Mouse (Mus musculus): ENCODE results near the gene Rhoa. TPM values are rescaled to one million over a fixed set of nuclear protein-coding genes. Genes with fewer than 3 reads are reported as not detected.
A peak's percentile ranks its signal among the peaks of the same experiment; 100 is the strongest.
"Not testable (repeated sequence)": the region's sequence is repeated elsewhere in the genome, so short reads cannot be mapped to it uniquely, and the experiment has no call there.

The Rhoa gene
- polyA plus RNA-seq, 1 experiment from 2014 or later, result 202 TPM

DNA sequence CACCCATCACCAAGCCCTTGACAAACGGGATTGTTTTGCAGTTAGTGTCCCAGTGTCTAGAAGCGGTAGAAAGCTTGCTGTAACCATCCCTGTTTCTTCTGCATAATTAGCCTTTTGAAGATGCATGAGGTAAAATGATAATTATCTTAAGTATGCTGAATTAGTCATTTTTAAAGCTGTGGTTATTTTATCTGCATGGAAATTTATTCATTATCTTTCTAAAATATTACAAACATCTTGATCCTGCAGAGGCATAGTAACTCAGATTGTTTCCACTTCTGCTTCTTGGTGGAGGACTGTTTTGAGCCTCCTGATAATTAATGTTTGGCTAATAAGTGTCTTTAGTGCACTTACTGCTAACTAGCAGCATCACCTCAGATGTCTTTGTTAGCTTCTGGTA is 12.5 kb downstream of the Rhoa start:
- Histone ChIP-seq H3K36me3 (replicated peaks) (peaks cover 86% of the 10 kb centered on the region), H3K27ac (replicated peaks) (no peak overlapping the region), H3K9me3 (replicated peaks) (no peaks in the 10 kb centered on the region), H3K4me1 (replicated peaks) (peaks cover 20% of the 10 kb centered on the region), H3K4me3 (replicated peaks) (no peak overlapping the region), H3K27me3 (no peaks in the 10 kb centered on the region), H3K9ac (no peak overlapping the region), H3K4me2 (no peak overlapping the region)
- WGBS (ENCODE audit: insufficient replicate concordance), result 79% methylated on average over 2 of the region's 2 CpGs
- ATAC-seq (ENCODE audit: insufficient read depth), result no peak

DNA sequence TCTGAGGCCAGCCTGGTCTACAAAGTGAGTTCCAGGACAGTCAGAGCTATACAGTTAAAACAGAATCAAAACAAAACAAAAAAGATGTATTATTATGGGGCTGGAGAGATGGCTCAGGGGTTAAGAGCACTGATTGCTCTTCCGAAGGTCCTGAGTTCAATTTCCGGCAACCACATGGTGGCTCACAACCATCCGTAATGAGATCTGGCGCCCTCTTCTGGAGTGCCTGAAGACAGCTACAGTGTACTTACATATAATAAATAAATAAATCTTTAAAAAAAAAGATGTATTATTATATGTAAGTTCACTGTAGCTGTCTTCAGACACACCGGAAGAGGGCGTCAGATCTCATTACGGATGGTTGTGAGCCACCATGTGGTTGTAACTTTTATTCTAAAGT is 16.1 kb downstream of the Rhoa start:
- not testable (repeated sequence) for H3K27ac ChIP-seq (replicated peaks); ATAC-seq (ENCODE audit: insufficient read depth); H3K4me2 ChIP-seq; H3K4me3 ChIP-seq (replicated peaks); H3K9ac ChIP-seq; H3K27me3 ChIP-seq; H3K9me3 ChIP-seq (replicated peaks)
- WGBS (ENCODE audit: insufficient replicate concordance), result 80% methylated on average over 7 of the region's 7 CpGs
- Histone ChIP-seq H3K36me3 (replicated peaks) (peaks cover 80% of the 10 kb centered on the region), H3K4me1 (replicated peaks) (peaks cover 26% of the 10 kb centered on the region)

DNA sequence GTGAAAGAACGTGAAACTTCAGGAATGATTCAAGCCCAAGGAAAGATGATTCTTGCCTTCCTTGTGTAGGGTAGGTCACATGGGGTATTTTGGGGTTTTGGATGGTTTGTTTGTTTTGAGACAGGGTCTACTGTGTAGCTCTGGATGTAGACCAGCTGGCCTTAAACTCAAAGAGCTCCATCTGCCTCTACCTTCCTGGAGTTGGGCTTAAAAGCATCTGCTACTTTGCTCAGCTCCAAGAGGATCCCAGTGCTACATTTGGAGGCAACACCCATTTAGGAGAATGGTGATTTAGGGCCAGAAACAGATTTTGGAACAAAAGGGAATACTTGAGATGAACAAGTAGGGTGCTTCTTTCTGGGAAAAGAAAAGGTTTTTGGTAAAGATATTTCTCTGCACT is 18.9 kb downstream of the Rhoa start:
- Histone ChIP-seq H3K4me2 (no peak overlapping the region), H3K27me3 (no peaks in the 10 kb centered on the region), H3K9me3 (replicated peaks) (no peaks in the 10 kb centered on the region), H3K9ac (no peak overlapping the region), H3K4me1 (replicated peaks) (peaks cover 26% of the 10 kb centered on the region), H3K4me3 (replicated peaks) (no peak overlapping the region), H3K36me3 (replicated peaks) (peaks cover 85% of the 10 kb centered on the region), H3K27ac (replicated peaks) (no peak overlapping the region)
- 91% methylated on average over 1 of the region's 1 CpGs for WGBS (ENCODE audit: insufficient replicate concordance)
- ATAC-seq (ENCODE audit: insufficient read depth), result no peak

DNA sequence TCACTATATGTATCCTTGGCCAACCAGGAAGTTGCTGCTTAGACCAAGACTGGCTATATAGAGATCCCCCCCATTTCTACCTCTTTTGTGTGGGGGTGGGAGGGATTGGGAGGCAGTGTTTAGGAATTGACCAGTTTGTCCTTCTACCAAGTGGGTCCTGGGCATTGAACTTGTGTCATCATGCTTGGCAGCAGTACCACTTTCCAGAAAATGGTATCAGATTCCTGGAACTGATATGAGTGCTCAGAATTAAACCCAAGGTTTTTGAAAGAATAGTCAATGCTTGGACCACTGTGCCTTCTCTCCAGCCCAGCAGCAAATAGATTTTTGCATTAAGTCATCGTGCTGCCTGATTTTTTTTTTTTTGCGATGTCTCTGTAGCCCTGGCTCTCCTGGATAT is 19.9 kb downstream of the Rhoa start:
- 96% methylated on average over 2 of the region's 2 CpGs for WGBS (ENCODE audit: insufficient replicate concordance)
- H3K27me3 ChIP-seq, result no peaks in the 10 kb centered on the region
- peaks cover 84% of the 10 kb centered on the region for H3K36me3 ChIP-seq (replicated peaks)
- H3K9ac ChIP-seq, result no peak overlapping the region
- no peak overlapping the region for H3K4me2 ChIP-seq
- H3K4me1 ChIP-seq (replicated peaks), result peaks cover 23% of the 10 kb centered on the region
- H3K9me3 ChIP-seq (replicated peaks), result no peaks in the 10 kb centered on the region
- ATAC-seq (ENCODE audit: insufficient read depth), result no peak
- H3K4me3 ChIP-seq (replicated peaks), result no peak overlapping the region
- no peak overlapping the region for H3K27ac ChIP-seq (replicated peaks)

DNA sequence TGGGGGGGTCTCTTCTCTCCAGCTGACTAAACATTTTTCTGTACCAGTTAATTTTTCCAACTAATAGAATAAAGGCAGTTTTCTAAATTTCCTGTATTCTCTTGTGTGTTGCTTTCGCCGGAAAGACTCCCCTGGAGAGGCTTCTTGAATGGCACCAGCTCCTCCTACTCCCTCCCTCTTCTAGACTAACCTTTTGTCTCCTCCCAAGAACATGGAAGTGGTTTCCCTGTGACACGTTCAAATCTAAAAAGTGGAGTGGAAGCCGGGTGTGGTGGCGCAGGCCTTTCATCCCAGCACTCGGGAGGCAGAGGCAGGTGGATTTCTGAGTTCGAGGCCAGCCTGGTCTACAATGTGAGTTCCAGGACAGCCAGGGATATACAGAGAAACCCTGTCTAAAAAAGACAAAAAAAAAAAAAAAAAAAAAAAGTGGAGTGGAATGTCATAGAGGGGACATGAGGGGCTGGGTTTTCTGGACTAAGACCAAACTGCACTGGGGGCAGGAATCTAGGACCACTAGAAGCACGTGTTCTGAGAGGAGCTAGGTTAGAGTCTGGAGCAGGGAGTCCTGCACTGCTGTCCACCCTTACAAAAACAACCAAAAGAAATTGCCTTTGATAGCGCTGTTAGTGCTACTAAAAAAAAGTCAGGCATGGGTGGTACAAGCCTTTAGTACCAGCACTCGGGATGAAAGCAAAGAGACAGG is 32.1 kb downstream of the Rhoa start:
- Histone ChIP-seq H3K4me3 (replicated peaks) (peak overlapping the region; percentile 88), H3K9ac (peak overlapping the region; percentile 65), H3K9me3 (replicated peaks) (no peaks in the 10 kb centered on the region), H3K4me2 (peak overlapping the region; percentile 72), H3K27ac (replicated peaks) (peak overlapping the region; percentile 99), H3K27me3 (no peaks in the 10 kb centered on the region), H3K36me3 (replicated peaks) (peaks cover 72% of the 10 kb centered on the region), H3K4me1 (replicated peaks) (peaks cover 41% of the 10 kb centered on the region)
- no peak for ATAC-seq (ENCODE audit: insufficient read depth)
- WGBS (ENCODE audit: insufficient replicate concordance), result 53% methylated on average over 10 of the region's 10 CpGs

DNA sequence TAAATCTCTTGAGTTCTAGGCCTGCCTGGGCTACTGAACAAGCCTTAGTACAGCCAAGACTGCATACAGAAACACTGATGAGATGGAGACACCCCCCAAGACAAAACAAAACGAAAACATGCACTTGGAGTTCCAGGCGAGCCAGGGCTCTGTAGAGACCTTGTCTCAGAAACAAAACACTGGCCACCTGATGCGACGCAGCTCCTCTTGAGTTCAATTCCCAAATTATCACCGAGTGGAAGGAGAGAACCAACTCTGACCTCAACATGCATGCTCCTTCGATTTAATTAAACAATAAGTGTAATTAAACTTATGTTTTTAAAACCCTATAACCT is 32.6 kb downstream of the Rhoa start:
- WGBS (ENCODE audit: insufficient replicate concordance), result 17% methylated on average over 6 of the region's 6 CpGs
- Histone ChIP-seq H3K36me3 (replicated peaks) (peaks cover 67% of the 10 kb centered on the region), H3K27ac (replicated peaks) (peak overlapping the region; percentile 99)

DNA sequence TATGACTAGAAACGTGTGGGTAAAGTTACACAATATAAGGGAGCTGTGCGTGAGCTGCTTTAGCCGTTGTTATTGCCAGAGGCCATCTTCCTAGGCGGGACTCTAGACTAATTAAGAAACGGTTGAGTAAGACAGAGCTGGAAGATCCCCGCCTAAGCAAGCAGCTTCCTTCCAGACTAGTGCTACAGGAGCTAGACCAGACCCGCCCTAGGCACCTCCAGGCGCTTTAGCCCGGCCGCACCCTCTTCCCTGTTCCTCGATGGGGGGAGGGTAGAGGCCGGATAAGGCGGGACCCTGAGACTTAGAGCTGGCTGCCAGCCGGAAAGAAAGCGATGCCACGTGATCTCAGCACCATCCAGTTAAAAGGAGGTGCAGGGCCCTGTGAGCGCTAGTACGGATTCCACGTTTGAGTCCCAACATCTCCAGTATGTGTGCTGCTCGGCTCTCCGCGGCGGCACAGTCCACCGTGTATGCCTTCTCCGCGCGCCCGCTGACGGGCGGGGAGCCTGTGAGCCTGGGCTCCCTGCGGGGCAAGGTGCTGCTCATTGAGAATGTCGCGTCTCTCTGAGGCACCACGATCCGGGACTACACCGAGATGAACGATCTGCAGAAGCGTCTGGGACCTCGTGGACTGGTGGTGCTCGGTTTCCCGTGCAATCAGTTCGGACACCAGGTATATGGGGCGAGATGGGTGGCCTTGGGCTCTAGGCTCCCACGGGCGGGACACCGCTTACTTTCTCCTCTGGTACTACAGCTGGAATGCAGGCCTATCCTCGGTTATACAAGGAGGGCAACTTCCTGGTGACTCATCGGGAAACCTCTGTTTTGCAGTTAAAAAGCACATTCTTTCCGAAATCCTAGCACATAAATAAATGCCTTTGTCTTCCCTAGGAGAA is 33.2 kb downstream of the Rhoa start, which contains the start of gene Gpx1:
Gene Gpx1 (plus strand): TSS at position 18 of the 896 bp plus-strand sequence.
- Histone ChIP-seq H3K27ac (replicated peaks) (peak within 1 kb of the TSS; percentile 99), H3K36me3 (replicated peaks) (peaks cover 61% of the 10 kb centered on the region), H3K9me3 (replicated peaks) (no peaks in the 10 kb centered on the region), H3K4me1 (replicated peaks) (peaks cover 52% of the 10 kb centered on the region), H3K27me3 (no peaks in the 10 kb centered on the region), H3K9ac (peak within 1 kb of the TSS; percentile 95), H3K4me2 (peak within 1 kb of the TSS; percentile 72), H3K4me3 (replicated peaks) (peak within 1 kb of the TSS; percentile 88)
- ATAC-seq (ENCODE audit: insufficient read depth), result peak; percentile 92
- WGBS (ENCODE audit: insufficient replicate concordance), result under 1% methylated on average over 49 of the region's 49 CpGs

More for the DNA sequence above, 32.6 kb downstream of the Rhoa start:
- H3K27me3 ChIP-seq, result no peaks in the 10 kb centered on the region
- H3K4me3 ChIP-seq (replicated peaks), result peak overlapping the region; percentile 88
- ATAC-seq (ENCODE audit: insufficient read depth), result no peak
- peaks cover 46% of the 10 kb centered on the region for H3K4me1 ChIP-seq (replicated peaks)
- no peaks in the 10 kb centered on the region for H3K9me3 ChIP-seq (replicated peaks)
- H3K4me2 ChIP-seq, result peak overlapping the region; percentile 72
- H3K9ac ChIP-seq, result peak overlapping the region; percentile 65

DNA sequence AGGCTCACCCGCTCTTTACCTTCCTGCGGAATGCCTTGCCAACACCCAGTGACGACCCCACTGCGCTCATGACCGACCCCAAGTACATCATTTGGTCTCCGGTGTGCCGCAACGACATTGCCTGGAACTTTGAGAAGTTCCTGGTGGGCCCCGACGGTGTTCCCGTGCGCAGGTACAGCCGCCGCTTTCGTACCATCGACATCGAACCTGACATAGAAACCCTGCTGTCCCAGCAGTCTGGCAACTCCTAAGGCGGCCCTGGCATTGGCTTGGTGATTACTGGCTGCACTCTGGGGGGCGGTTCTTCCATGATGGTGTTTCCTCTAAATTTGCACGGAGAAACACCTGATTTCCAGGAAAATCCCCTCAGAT is 33.9 kb downstream of the Rhoa start:
- ATAC-seq (ENCODE audit: insufficient read depth), result no peak
- H3K36me3 ChIP-seq (replicated peaks), result peaks cover 53% of the 10 kb centered on the region

DNA sequence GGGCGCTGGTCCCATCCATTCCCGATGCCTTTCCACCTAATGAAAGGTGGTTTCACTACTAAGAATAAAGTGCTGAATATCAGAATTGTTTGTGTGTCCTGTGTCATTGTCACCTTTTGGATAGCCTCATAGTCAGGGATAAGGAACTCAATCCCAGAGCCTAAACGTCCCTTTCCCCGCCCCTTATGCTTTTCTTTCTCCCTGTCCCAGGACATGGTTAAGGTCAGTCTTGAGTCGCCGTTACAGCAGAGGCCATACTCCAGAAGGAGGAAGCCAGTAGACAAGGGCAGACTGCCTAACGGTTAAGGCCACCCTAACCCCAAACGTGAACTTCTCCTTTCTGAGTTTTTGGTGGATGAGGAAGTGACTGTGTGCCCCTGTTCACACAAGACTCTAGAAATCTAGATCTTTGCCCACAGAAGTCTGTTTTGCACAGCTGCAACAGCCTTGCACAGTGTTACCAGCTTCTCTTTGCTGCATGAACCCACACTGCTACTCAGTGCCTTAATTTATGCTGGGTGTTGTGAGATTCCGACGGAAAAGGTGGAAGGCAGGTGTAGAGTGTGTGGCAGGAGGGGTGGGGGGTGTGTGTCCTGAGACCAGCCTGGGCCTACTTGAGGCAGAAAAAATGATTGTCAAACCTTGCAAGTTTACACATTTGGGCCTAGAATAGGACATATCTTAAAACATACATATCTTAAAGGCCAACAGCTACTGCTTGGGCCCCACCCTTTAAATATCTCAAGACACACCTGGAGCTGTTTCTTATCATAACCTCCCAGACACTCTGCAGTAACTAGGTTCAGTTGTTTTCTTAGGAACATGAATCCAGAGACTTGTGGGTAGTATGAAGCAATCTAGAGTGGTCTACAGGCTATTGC is 34.6 kb downstream of the Rhoa start:
- WGBS (ENCODE audit: insufficient replicate concordance), result 12% methylated on average over 10 of the region's 10 CpGs
- H3K4me2 ChIP-seq, result peak overlapping the region; percentile 72
- H3K27me3 ChIP-seq, result no peaks in the 10 kb centered on the region
- peaks cover 47% of the 10 kb centered on the region for H3K36me3 ChIP-seq (replicated peaks)
- peak overlapping the region; percentile 88 for H3K4me3 ChIP-seq (replicated peaks)
- H3K9ac ChIP-seq, result peak overlapping the region; percentile 95
- H3K27ac ChIP-seq (replicated peaks), result peak overlapping the region; percentile 99
- ATAC-seq (ENCODE audit: insufficient read depth), result peak; percentile 60
- no peaks in the 10 kb centered on the region for H3K9me3 ChIP-seq (replicated peaks)
- H3K4me1 ChIP-seq (replicated peaks), result peaks cover 64% of the 10 kb centered on the region

More for the DNA sequence above, 33.9 kb downstream of the Rhoa start:
- WGBS (ENCODE audit: insufficient replicate concordance), result 2% methylated on average over 20 of the region's 20 CpGs
- peak overlapping the region; percentile 99 for H3K27ac ChIP-seq (replicated peaks)
- peak overlapping the region; percentile 95 for H3K9ac ChIP-seq
- H3K4me2 ChIP-seq, result peak overlapping the region; percentile 72
- H3K4me3 ChIP-seq (replicated peaks), result peak overlapping the region; percentile 88
- H3K27me3 ChIP-seq, result no peaks in the 10 kb centered on the region
- H3K4me1 ChIP-seq (replicated peaks), result peaks cover 59% of the 10 kb centered on the region
- H3K9me3 ChIP-seq (replicated peaks), result no peaks in the 10 kb centered on the region

DNA sequence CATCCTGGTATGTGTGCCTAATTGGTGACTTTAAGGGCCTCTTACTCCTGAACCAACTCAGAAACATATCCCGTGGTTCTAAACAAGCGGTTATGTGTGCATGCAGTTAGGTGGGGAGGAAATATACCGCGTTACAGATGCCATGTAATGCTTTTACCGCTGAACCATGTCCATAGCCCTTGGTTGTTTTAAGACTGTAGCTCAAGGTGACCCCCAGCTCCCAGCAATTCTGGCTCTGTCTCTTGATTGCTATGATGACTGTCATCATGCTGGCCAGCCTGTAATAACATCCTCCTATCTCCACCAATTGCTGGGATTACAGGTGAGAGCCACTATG is 35.2 kb downstream of the Rhoa start:
- Histone ChIP-seq H3K4me2 (peak overlapping the region; percentile 72), H3K9me3 (replicated peaks) (no peaks in the 10 kb centered on the region), H3K4me3 (replicated peaks) (peak overlapping the region; percentile 88), H3K36me3 (replicated peaks) (peaks cover 41% of the 10 kb centered on the region), H3K4me1 (replicated peaks) (peaks cover 70% of the 10 kb centered on the region), H3K9ac (peak overlapping the region; percentile 67), H3K27me3 (no peaks in the 10 kb centered on the region), H3K27ac (replicated peaks) (peak overlapping the region; percentile 99)
- WGBS (ENCODE audit: insufficient replicate concordance), result 38% methylated on average over 5 of the region's 5 CpGs
- ATAC-seq (ENCODE audit: insufficient read depth), result no peak

DNA sequence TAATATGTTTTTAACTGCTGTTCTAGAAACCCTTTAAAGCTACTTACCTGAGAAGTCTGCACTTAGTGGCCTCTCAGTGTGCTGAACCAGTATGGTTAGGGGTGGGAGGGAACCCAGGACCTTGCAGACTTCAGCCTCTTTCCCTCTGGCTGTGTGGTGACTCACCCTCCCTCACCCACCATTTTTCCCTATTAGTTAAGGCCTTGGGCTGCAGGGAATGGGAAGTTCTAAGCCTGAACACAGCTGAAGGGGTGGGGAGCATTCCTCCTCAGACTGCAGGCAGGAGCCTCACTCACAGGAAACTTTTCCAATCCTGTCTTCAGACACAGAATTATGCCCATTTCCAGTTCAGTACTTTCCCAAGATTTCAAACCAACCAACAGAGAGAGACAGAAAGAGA is 35.9 kb downstream of the Rhoa start:
- no peak for ATAC-seq (ENCODE audit: insufficient read depth)
- H3K36me3 ChIP-seq (replicated peaks), result peaks cover 34% of the 10 kb centered on the region
- H3K4me2 ChIP-seq, result peak overlapping the region; percentile 72
- H3K27ac ChIP-seq (replicated peaks), result peak overlapping the region; percentile 99
- no peaks in the 10 kb centered on the region for H3K9me3 ChIP-seq (replicated peaks)
- H3K4me1 ChIP-seq (replicated peaks), result peaks cover 75% of the 10 kb centered on the region
- H3K27me3 ChIP-seq, result no peaks in the 10 kb centered on the region
- peak overlapping the region; percentile 88 for H3K4me3 ChIP-seq (replicated peaks)
- H3K9ac ChIP-seq, result peak overlapping the region; percentile 67

Measured in liver, embryonic 15.5 days (tissue).